Mouse (Mus musculus): ENCODE results near the gene Zswim9.

Zswim9 gene

DNA sequence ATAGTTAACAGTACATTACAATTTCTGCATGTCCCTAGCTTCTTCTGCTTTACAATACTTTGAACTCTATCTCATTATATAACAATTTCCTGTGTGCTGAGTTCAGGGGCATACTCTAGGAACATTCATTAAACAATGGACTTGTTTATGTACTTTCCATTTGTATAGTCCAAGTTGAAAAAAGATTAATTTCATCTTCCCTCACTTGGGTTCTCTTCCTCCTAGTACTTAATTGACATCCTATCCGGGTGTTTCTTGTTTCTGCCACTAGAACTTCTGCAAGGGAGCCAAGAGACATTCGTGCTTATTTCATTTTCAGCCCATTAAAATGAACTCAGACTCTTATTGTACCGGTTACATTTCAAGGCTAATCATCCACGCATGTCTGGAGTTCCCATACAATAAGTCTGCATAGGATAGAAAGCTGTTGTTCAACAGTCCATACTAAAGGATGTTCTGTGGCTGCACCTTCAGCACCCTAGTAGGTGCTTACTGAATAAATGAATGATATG, 9.7 kb downstream of the Zswim9 start:
- no peak for DNase-seq (ENCODE audit: low spot score in 2 of 2)

DNA sequence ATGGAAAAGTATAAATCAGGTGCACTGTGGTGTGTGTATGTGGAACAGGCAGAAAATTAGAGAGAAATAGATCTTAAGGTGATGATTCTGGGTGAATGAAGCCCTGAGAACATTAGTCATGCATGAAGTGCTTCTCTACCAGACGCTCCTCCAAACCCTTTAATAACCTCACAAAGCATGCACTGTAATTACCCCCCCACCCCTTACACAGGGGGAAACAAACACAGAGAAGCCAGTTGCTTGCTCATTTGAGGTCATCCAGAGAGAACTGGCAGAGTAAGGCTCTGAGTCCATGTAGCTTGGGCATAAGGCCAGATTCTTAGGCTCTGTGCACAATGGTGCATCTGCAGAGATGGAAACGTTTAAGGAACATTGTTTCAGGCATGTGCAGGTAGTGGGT, 14.1 kb downstream of the Zswim9 start:
- DNase-seq (ENCODE audit: low spot score in 2 of 2): no peak

- no peak for DNase-seq (ENCODE audit: low spot score in 2 of 2)
Observed at GRCm38 (mm10) chr7:13263851-13264250, 14.7 kb downstream of the Zswim9 start.

- no peak for DNase-seq (ENCODE audit: low spot score in 2 of 2)
Observed at GRCm38 (mm10) chr7:13260746-13261700, 17.5 kb downstream of the Zswim9 start.

DNA sequence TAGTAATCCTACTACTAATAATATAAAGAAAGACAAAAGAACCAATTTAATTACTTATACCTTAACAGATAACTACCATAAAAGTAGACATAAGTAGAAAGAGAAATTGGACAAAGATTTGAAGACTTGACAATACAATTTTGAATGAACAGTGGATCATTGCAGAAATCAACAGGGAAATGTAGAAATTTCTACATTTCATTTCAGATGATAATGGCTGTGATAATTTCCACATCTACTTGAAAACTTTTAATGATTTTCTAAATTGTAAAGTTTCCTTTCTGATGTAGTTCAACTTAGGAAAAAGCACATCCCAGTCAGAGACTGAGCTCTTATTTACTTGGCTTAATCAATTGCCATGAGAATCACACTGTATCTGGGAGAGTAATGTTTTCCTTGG, 65.8 kb downstream of the Zswim9 start, which contains the start of gene Vmn1r89:
Vmn1r89 (plus strand) TSS at position 301 of the 400 bp plus-strand sequence.
- DNase-seq (ENCODE audit: low spot score in 2 of 2): no peak
